Mouse (Mus musculus) stomach, embryonic 16.5 days (tissue): Measurements from ENCODE around the gene Wdr49. TPM values are rescaled to one million over a fixed set of nuclear protein-coding genes. Genes with fewer than 3 reads are reported as not detected.

Experiments used
- ATAC-seq: fragments of 200-750 bp; cut with Nextera tagmentation; 2 replicates; pipeline ENCODE4 v1.8.0; 2017; ENCODE audit warnings: moderate number of reproducible peaks, moderate TSS enrichment; ENCODE audit not compliant: insufficient read depth, low FRiP score
- H3K27ac ChIP-seq: fragments of 300-500 bp; sonication (generic); 2 replicates; pipeline ENCODE4 v1.5.1; 2014; ENCODE audit warnings: low read length
- H3K27me3 ChIP-seq: fragments of 300-500 bp; sonication (generic); 2 replicates; pipeline ENCODE4 v1.6.1; 2014; ENCODE audit warnings: low read length, control low read depth, mixed read lengths; ENCODE audit not compliant: control insufficient read depth, insufficient read depth
- H3K36me3 ChIP-seq: fragments of 300-500 bp; sonication (generic); 2 replicates; pipeline ENCODE4 v1.6.1; 2014; ENCODE audit warnings: low read length; ENCODE audit not compliant: control insufficient read depth, insufficient read depth
- H3K4me1 ChIP-seq: fragments of 300-500 bp; sonication (generic); 2 replicates; pipeline ENCODE4 v1.6.1; 2014; ENCODE audit warnings: low read length, control low read depth, mixed read lengths; ENCODE audit not compliant: control insufficient read depth, insufficient read depth
- H3K4me2 ChIP-seq: fragments of 300-500 bp; sonication (generic); 2 replicates; pipeline ENCODE4 v1.6.1; 2014; ENCODE audit warnings: low read depth, low read length, mixed read lengths
- H3K4me3 ChIP-seq: fragments of 300-500 bp; sonication (generic); replicated peaks from 2 replicates; pipeline ENCODE4 v1.5.1; 2014; ENCODE audit warnings: mild to moderate bottlenecking, low read length
- H3K9ac ChIP-seq: fragments of 300-500 bp; sonication (generic); 2 replicates; pipeline ENCODE4 v1.6.1; 2014; ENCODE audit warnings: low read length
- H3K9me3 ChIP-seq: fragments of 300-500 bp; sonication (generic); replicated peaks from 2 replicates; pipeline ENCODE4 v1.6.1; 2016; ENCODE audit warnings: low read length, control low read depth; ENCODE audit not compliant: control insufficient read depth
- WGBS: fragments of 180-500 bp; shearing (Covaris S2); extraction: QIAGEN DNeasy Blood & Tissue Kit; methylation state at CpG from one replicate; pipeline ENCODE4 v1.1.7; 2014; 5-methylcytosine and 5-hydroxymethylcytosine counted together
- polyA plus RNA-seq: library from polyadenylated mRNA; unstranded; fragments of >200 nt; fragmentation: Nextera tagmentation; extraction: Ambion mirVana; gene quantifications from 2 replicates; pipeline ENCODE4 v1.2.1, GENCODE M21; 2015

The Wdr49 gene
- polyA plus RNA-seq, 1 experiment from 2014 or later: not detected

- Histone ChIP-seq H3K27me3 (no peaks in the 10 kb centered on the region), H3K9ac (no peak overlapping the region), H3K4me1 (no peaks in the 10 kb centered on the region), H3K9me3 (no peaks in the 10 kb centered on the region), H3K4me2 (no peak overlapping the region), H3K4me3 (no peak overlapping the region), H3K36me3 (no peaks in the 10 kb centered on the region), H3K27ac (no peak overlapping the region)
- no peak for ATAC-seq
- 83% methylated on average over 7 of the region's 7 CpGs for WGBS
Measured at GRCm38 (mm10) chr3:75468154-75468553, 13.8 kb downstream of the Wdr49 start.

- Histone ChIP-seq H3K4me2 (no peak overlapping the region), H3K36me3 (no peaks in the 10 kb centered on the region), H3K9ac (no peak overlapping the region), H3K4me1 (no peaks in the 10 kb centered on the region), H3K9me3 (no peaks in the 10 kb centered on the region), H3K4me3 (no peak overlapping the region), H3K27me3 (no peaks in the 10 kb centered on the region), H3K27ac (no peak overlapping the region)
- WGBS: 86% methylated on average over 4 of the region's 4 CpGs
- no peak for ATAC-seq
Measured at GRCm38 (mm10) chr3:75430564-75431181, 51.3 kb downstream of the Wdr49 start.

GRCm38 (mm10) chr3:75395918-75396317, 86.0 kb downstream of the Wdr49 start:
- 91% methylated on average over 4 of the region's 4 CpGs for WGBS
- H3K27ac ChIP-seq: no peak overlapping the region
- no peaks in the 10 kb centered on the region for H3K4me1 ChIP-seq
- no peaks in the 10 kb centered on the region for H3K27me3 ChIP-seq
- no peak overlapping the region for H3K4me2 ChIP-seq
- H3K9ac ChIP-seq: no peak overlapping the region
- no peak overlapping the region for H3K4me3 ChIP-seq
- H3K9me3 ChIP-seq: no peaks in the 10 kb centered on the region
- no peaks in the 10 kb centered on the region for H3K36me3 ChIP-seq
- no peak for ATAC-seq

GRCm38 (mm10) chr3:75395121-75395895, 86.6 kb downstream of the Wdr49 start:
- no peak for ATAC-seq
- Histone ChIP-seq H3K36me3 (no peaks in the 10 kb centered on the region), H3K9ac (no peak overlapping the region), H3K4me2 (no peak overlapping the region), H3K27ac (no peak overlapping the region), H3K27me3 (no peaks in the 10 kb centered on the region), H3K9me3 (no peaks in the 10 kb centered on the region), H3K4me3 (no peak overlapping the region), H3K4me1 (no peaks in the 10 kb centered on the region)
- WGBS: 66% methylated on average over 7 of the region's 7 CpGs

GRCm38 (mm10) chr3:75394487-75394886, 87.5 kb downstream of the Wdr49 start:
- Histone ChIP-seq H3K27ac (no peak overlapping the region), H3K9ac (no peak overlapping the region), H3K4me1 (no peaks in the 10 kb centered on the region), H3K4me2 (no peak overlapping the region), H3K9me3 (no peaks in the 10 kb centered on the region), H3K27me3 (no peaks in the 10 kb centered on the region), H3K36me3 (no peaks in the 10 kb centered on the region), H3K4me3 (no peak overlapping the region)
- ATAC-seq: no peak
- WGBS: 66% methylated on average over 3 of the region's 3 CpGs

GRCm38 (mm10) chr3:75381776-75382175, 100.2 kb downstream of the Wdr49 start:
- Histone ChIP-seq H3K4me2 (no peak overlapping the region), H3K27ac (no peak overlapping the region), H3K9ac (no peak overlapping the region), H3K27me3 (no peaks in the 10 kb centered on the region), H3K36me3 (no peaks in the 10 kb centered on the region), H3K4me1 (no peaks in the 10 kb centered on the region), H3K9me3 (no peaks in the 10 kb centered on the region), H3K4me3 (no peak overlapping the region)
- 58% methylated on average over 2 of the region's 2 CpGs for WGBS
- no peak for ATAC-seq

GRCm38 (mm10) chr3:75353972-75354371, 128.0 kb downstream of the Wdr49 start:
- Histone ChIP-seq H3K36me3 (no peaks in the 10 kb centered on the region), H3K27me3 (no peaks in the 10 kb centered on the region), H3K27ac (no peak overlapping the region), H3K4me1 (no peaks in the 10 kb centered on the region), H3K4me3 (no peak overlapping the region), H3K4me2 (no peak overlapping the region), H3K9me3 (no peaks in the 10 kb centered on the region), H3K9ac (no peak overlapping the region)
- ATAC-seq: no peak

GRCm38 (mm10) chr3:75337196-75337595, 144.8 kb downstream of the Wdr49 start:
- ATAC-seq: no peak
- H3K36me3 ChIP-seq: no peaks in the 10 kb centered on the region
- no peaks in the 10 kb centered on the region for H3K27me3 ChIP-seq
- no peak overlapping the region for H3K9ac ChIP-seq
- H3K27ac ChIP-seq: no peak overlapping the region
- H3K4me1 ChIP-seq: no peaks in the 10 kb centered on the region
- H3K4me3 ChIP-seq: no peak overlapping the region
- H3K9me3 ChIP-seq: no peaks in the 10 kb centered on the region
- H3K4me2 ChIP-seq: no peak overlapping the region

- H3K9ac ChIP-seq: no peak overlapping the region
- no peak overlapping the region for H3K27ac ChIP-seq
- no peak overlapping the region for H3K4me2 ChIP-seq
- H3K4me3 ChIP-seq: no peak overlapping the region
- no peaks in the 10 kb centered on the region for H3K4me1 ChIP-seq
- H3K9me3 ChIP-seq: no peaks in the 10 kb centered on the region
- H3K36me3 ChIP-seq: no peaks in the 10 kb centered on the region
- no peak for ATAC-seq
- 66% methylated on average over 4 of the region's 4 CpGs for WGBS
- H3K27me3 ChIP-seq: no peaks in the 10 kb centered on the region
Measured at GRCm38 (mm10) chr3:75320999-75321398, 161.0 kb downstream of the Wdr49 start.
